Mouse (Mus musculus) heart, postnatal 0 days (tissue): ENCODE results near the gene Ptgs1.

Source experiments
- CTCF ChIP-seq: IDR thresholded peaks from 2 replicates; pipeline ENCODE4 v1.5.1; 2016; ENCODE audit warnings: antibody characterized with exemption, control low read depth, low read depth
- EP300 ChIP-seq: IDR thresholded peaks from 2 replicates; pipeline ENCODE4 v1.6.1; 2016; ENCODE audit warnings: antibody characterized with exemption, low read depth

DNA sequence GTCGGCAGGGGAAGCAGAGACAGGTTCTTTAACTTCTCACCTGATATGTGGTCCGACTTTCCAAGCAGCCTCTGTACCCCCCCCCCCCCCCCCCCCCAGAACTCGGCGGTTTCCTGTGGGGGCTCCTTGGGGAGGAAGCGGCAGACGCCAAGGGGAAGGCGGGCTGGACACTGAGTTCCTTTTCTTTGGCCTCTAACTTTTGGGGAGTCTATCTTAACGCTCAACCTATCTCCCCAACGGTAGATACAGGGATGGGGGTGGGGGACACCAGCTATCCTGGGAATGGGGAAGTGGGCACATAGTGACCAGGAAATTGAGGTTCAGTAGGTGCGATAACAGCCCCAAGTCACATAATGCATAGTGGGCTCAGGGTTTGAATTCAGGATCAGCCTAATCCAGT is 741 bp downstream of the Ptgs1 start:
- TF ChIP-seq CTCF: no peak
- no peak for TF ChIP-seq EP300
